ENCODE assay signal across 13 mouse cellular contexts in genomic region chr1:78649269-78650061, GRCm38 (mm10). TPM values are rescaled to one million over a fixed set of nuclear protein-coding genes. Genes with fewer than 3 reads are reported as not detected.
DNase-seq lines count a peak whose midpoint lies in the region; ATAC-seq and TF ChIP-seq lines count a peak whose summit lies in the region.
"Had no signal": no experiment of that assay in that cellular context is flagged by ENCODE, and none has a peak within 500 bp of the region (broad histone marks: within the 10 kb centered on the region; RNA-seq: fewer than 3 reads in every experiment).

No protein-coding gene starts in this region.

- DNase-seq in kidney, adult 2 months = no peak
- peak; percentile 73 for DNase-seq in 416B (ENCODE audit: low read depth)
- peak; percentile 56 for DNase-seq in NIH3T3 (ENCODE audit: low read depth)
- no peak for DNase-seq in urinary bladder, postnatal 25 days (ENCODE audit: low spot score)
- DNase-seq in heart, adult 9 months (ENCODE audit: low spot score in 2 of 2) = no peak
- no peak for DNase-seq in urinary bladder, adult 18-20 months (ENCODE audit: low spot score in 2 of 2)
- DNase-seq: adrenal gland, adult 8-10 months; kidney, adult 11 months; layer of hippocampus, postnatal 36 days; lung, adult 18-20 months; thymus, postnatal 14 days had no signal

- TF ChIP-seq CTCF in kidney, adult 2 months (conservative IDR thresholded peaks at IDR 0.05; ENCODE audit: insufficient read depth, insufficient read length, low read depth, low read length) = no peak

- no peaks in the 10 kb centered on the region for H3K36me3 ChIP-seq in kidney, embryonic 15.5 days
- H3K36me3 ChIP-seq in kidney, adult 2 months (ENCODE audit: control insufficient read depth, insufficient read depth, low read length) = no peaks in the 10 kb centered on the region
- no peaks in the 10 kb centered on the region for H3K36me3 ChIP-seq in embryonic facial prominence, embryonic 15.5 days

- H3K9me3 ChIP-seq in kidney, embryonic 15.5 days (replicated peaks) = no peaks in the 10 kb centered on the region
- no peaks in the 10 kb centered on the region for H3K9me3 ChIP-seq in embryonic facial prominence, embryonic 15.5 days (replicated peaks)

- WGBS in kidney, embryonic 15.5 days = 20% methylated on average over 6 of the region's 6 CpGs
- WGBS in kidney, adult 2 months = 45% methylated on average over 6 of the region's 6 CpGs
- 28% methylated on average over 6 of the region's 6 CpGs for WGBS in embryonic facial prominence, embryonic 15.5 days

- no peaks in the 10 kb centered on the region for H3K27me3 ChIP-seq in kidney, embryonic 15.5 days
- no peaks in the 10 kb centered on the region for H3K27me3 ChIP-seq in kidney, adult 2 months (replicated peaks; ENCODE audit: control insufficient read depth, insufficient read depth, low read length)
- no peaks in the 10 kb centered on the region for H3K27me3 ChIP-seq in embryonic facial prominence, embryonic 15.5 days

- H3K4me3 ChIP-seq in kidney, embryonic 15.5 days (replicated peaks) = no peak overlapping the region
- H3K4me3 ChIP-seq in kidney, adult 2 months (ENCODE audit: insufficient read depth, low read depth, low read length) = no peak overlapping the region
- H3K4me3 ChIP-seq in embryonic facial prominence, embryonic 15.5 days (replicated peaks) = no peak overlapping the region

- peak overlapping the region; percentile 78 for H3K27ac ChIP-seq in kidney, embryonic 15.5 days
- no peak overlapping the region for H3K27ac ChIP-seq in kidney, adult 2 months (ENCODE audit: insufficient read depth, low read depth, low read length)
- H3K27ac ChIP-seq in embryonic facial prominence, embryonic 15.5 days (replicated peaks) = no peak overlapping the region; the same call in 1 of the 2 replicates

- peaks cover 9% of the 10 kb centered on the region; the same call in 1 of the 2 replicates for H3K4me1 ChIP-seq in kidney, embryonic 15.5 days
- no peaks in the 10 kb centered on the region for H3K4me1 ChIP-seq in kidney, adult 2 months (ENCODE audit: control insufficient read depth, insufficient read depth, low read length)
- H3K4me1 ChIP-seq in embryonic facial prominence, embryonic 15.5 days = peaks cover 12% of the 10 kb centered on the region; the same call in 1 of the 2 replicates

- H3K9ac ChIP-seq in kidney, embryonic 15.5 days = no peak overlapping the region
- no peak overlapping the region for H3K9ac ChIP-seq in embryonic facial prominence, embryonic 15.5 days

- H3K4me2 ChIP-seq in kidney, embryonic 15.5 days = no peak overlapping the region
- no peak overlapping the region for H3K4me2 ChIP-seq in embryonic facial prominence, embryonic 15.5 days (replicated peaks)

- ATAC-seq in kidney, embryonic 15.5 days (replicated peaks; ENCODE audit: low FRiP score) = peak; percentile 92
- peak; percentile 83 for ATAC-seq in embryonic facial prominence, embryonic 15.5 days (ENCODE audit: insufficient number of reproducible peaks, low FRiP score, low TSS enrichment, low read depth)

- no peak for TF ChIP-seq POLR2A in kidney, adult 2 months (IDR thresholded peaks at IDR 0.05; ENCODE audit: low read depth, low read length)

RNA-seq across cellular contexts. Expression of gene Acsl3, which starts 8.2 kb away (rescaled TPM):
- 70.2 and 71.6 TPM in 2 replicates for polyA plus RNA-seq in kidney, embryonic 15.5 days (2015; fragmentation: Nextera tagmentation; extraction: Ambion mirVana)
- 7.3 and 12.9 TPM in 2 replicates for polyA plus RNA-seq in kidney, adult 2 months (2012; rRNA removed)
- polyA plus RNA-seq in embryonic facial prominence, embryonic 15.5 days (2015; fragmentation: Nextera tagmentation; extraction: Ambion mirVana) = 60.6 and 63.6 TPM in 2 replicates

RNA-seq across cellular contexts. Expression of gene Utp14b, which starts 8.4 kb away (rescaled TPM):
- polyA plus RNA-seq in kidney, embryonic 15.5 days (2015; fragmentation: Nextera tagmentation; extraction: Ambion mirVana) = 3.2 and 3.7 TPM in 2 replicates
- 0.45 and 0.69 TPM in 2 replicates for polyA plus RNA-seq in kidney, adult 2 months (2012; rRNA removed)
- 4.0 and 4.1 TPM in 2 replicates for polyA plus RNA-seq in embryonic facial prominence, embryonic 15.5 days (2015; fragmentation: Nextera tagmentation; extraction: Ambion mirVana)

Comparison
In these comparisons a context has a peak if more than half of its experiments do, and no peak if none do; other contexts are left out.
1. DNase-seq: peak in 416B (single experiment) and NIH3T3 (single experiment); none in kidney, adult 2 months (single experiment), urinary bladder, postnatal 25 days (single experiment), heart, adult 9 months (0 of 2) and urinary bladder, adult 18-20 months (0 of 2).